Mouse (Mus musculus) forebrain, postnatal 0 days (tissue): ENCODE data around the gene Ofcc1. TPM values are rescaled to one million over a fixed set of nuclear protein-coding genes. Genes with fewer than 3 reads are reported as not detected.

Experiments used
- ATAC-seq: fragments of 200-750 bp; cut with Nextera tagmentation; 2 replicates; pipeline ENCODE4 v1.8.0; 2017; ENCODE audit warnings: mild to moderate bottlenecking, moderate library complexity
- DNase-seq: peaks from one replicate; pipeline ENCODE4 v3.0.0-alpha.2; 2015
- H3K27ac ChIP-seq: fragments of 300-500 bp; sonication (generic); 2 replicates; pipeline ENCODE4 v1.5.1; 2014; ENCODE audit warnings: low read depth, mild to moderate bottlenecking, antibody characterized with exemption, low read length, moderate library complexity, mixed read lengths
- H3K27me3 ChIP-seq: fragments of 300-500 bp; sonication (generic); 2 replicates; pipeline ENCODE4 v1.6.1; 2014; ENCODE audit warnings: mild to moderate bottlenecking, low read length, mixed read lengths; ENCODE audit not compliant: insufficient read depth
- H3K36me3 ChIP-seq: fragments of 300-500 bp; sonication (generic); 2 replicates; pipeline ENCODE4 v1.6.1; 2014; ENCODE audit warnings: mild to moderate bottlenecking, moderate library complexity; ENCODE audit not compliant: insufficient read depth
- H3K4me1 ChIP-seq: fragments of 300-500 bp; sonication (generic); 2 replicates; pipeline ENCODE4 v1.6.1; 2014; ENCODE audit warnings: antibody characterized with exemption; ENCODE audit not compliant: insufficient read depth
- H3K4me2 ChIP-seq: fragments of 300-500 bp; sonication (generic); 2 replicates; pipeline ENCODE4 v1.6.1; 2014; ENCODE audit warnings: low read depth, mild to moderate bottlenecking, moderate library complexity
- H3K4me3 ChIP-seq: fragments of 300-500 bp; sonication (generic); 2 replicates; pipeline ENCODE4 v1.5.1; 2014; ENCODE audit warnings: low read depth, low read length, mixed read lengths
- H3K9ac ChIP-seq: fragments of 300-500 bp; sonication (generic); 2 replicates; pipeline ENCODE4 v1.6.1; 2014; ENCODE audit warnings: mild to moderate bottlenecking
- H3K9me3 ChIP-seq: fragments of 300-500 bp; sonication (generic); 2 replicates; pipeline ENCODE4 v1.6.1; 2016; ENCODE audit warnings: low read length
- CTCF ChIP-seq: sonication (generic); IDR thresholded peaks from 2 replicates; pipeline ENCODE4 v1.5.1; 2016; ENCODE audit warnings: antibody characterized with exemption, control low read depth, low read depth
- WGBS: fragments of 180-500 bp; shearing (Covaris S2); extraction: QIAGEN DNeasy Blood & Tissue Kit; methylation state at CpG from one replicate; pipeline ENCODE4 v1.1.7; 2014; 5-methylcytosine and 5-hydroxymethylcytosine counted together
- polyA plus RNA-seq: library from polyadenylated mRNA; unstranded; fragments of >200 nt; fragmentation: Nextera tagmentation; extraction: Ambion mirVana; gene quantifications from 2 replicates; pipeline ENCODE4 v1.2.1, GENCODE M21; 2015
- total RNA-seq: library from RNA; depleted of rRNA; stranded (reverse); fragments of >200 nt; gene quantifications from 2 replicates; pipeline ENCODE4 v1.2.3, GENCODE M21; 2014

The Ofcc1 gene
- total and polyA plus RNA-seq, 2 experiments from 2014 or later = not detected

GRCm38 (mm10) chr13:40061281-40061680, 300.0 kb downstream of the Ofcc1 start:
- Histone ChIP-seq H3K9me3 (no peaks in the 10 kb centered on the region), H3K9ac (no peak overlapping the region), H3K27ac (no peak overlapping the region), H3K27me3 (no peaks in the 10 kb centered on the region), H3K4me2 (no peak overlapping the region), H3K4me1 (no peaks in the 10 kb centered on the region), H3K36me3 (no peaks in the 10 kb centered on the region), H3K4me3 (no peak overlapping the region)
- no peak for TF ChIP-seq CTCF
- WGBS = 84% methylated on average over 5 of the region's 5 CpGs
- no peak for ATAC-seq
- DNase-seq = no peak

- no peak overlapping the region for H3K9ac ChIP-seq
- no peaks in the 10 kb centered on the region for H3K9me3 ChIP-seq
- WGBS = 84% methylated on average over 2 of the region's 2 CpGs
- no peaks in the 10 kb centered on the region for H3K36me3 ChIP-seq
- no peaks in the 10 kb centered on the region for H3K27me3 ChIP-seq
- no peak overlapping the region for H3K4me2 ChIP-seq
- H3K27ac ChIP-seq = no peak overlapping the region
- DNase-seq (no peak), ATAC-seq (no peak)
- TF ChIP-seq CTCF = no peak
- H3K4me3 ChIP-seq = no peak overlapping the region
- H3K4me1 ChIP-seq = no peaks in the 10 kb centered on the region
Measured at GRCm38 (mm10) chr13:40037881-40038280, 323.4 kb downstream of the Ofcc1 start.

- WGBS = 76% methylated on average over 17 of the region's 17 CpGs
- ATAC-seq (peak; percentile 32; the same call in 1 of the 2 replicates), DNase-seq (peak; percentile 25)
Measured at GRCm38 (mm10) chr13:40036981-40037765, 324.1 kb downstream of the Ofcc1 start.

GRCm38 (mm10) chr13:40029426-40029825, 331.8 kb downstream of the Ofcc1 start:
- Histone ChIP-seq H3K9ac (no peak overlapping the region), H3K27ac (no peak overlapping the region), H3K9me3 (no peaks in the 10 kb centered on the region), H3K4me3 (no peak overlapping the region), H3K4me2 (no peak overlapping the region), H3K4me1 (no peaks in the 10 kb centered on the region), H3K36me3 (no peaks in the 10 kb centered on the region), H3K27me3 (no peaks in the 10 kb centered on the region)
- ATAC-seq (no peak), DNase-seq (no peak)
- no peak for TF ChIP-seq CTCF
- 97% methylated on average over 1 of the region's 1 CpGs for WGBS

More at GRCm38 (mm10) chr13:40036981-40037765, 324.1 kb downstream of the Ofcc1 start:
- no peak for TF ChIP-seq CTCF
- no peaks in the 10 kb centered on the region for H3K36me3 ChIP-seq
- no peaks in the 10 kb centered on the region for H3K4me1 ChIP-seq
- H3K9me3 ChIP-seq = no peaks in the 10 kb centered on the region
- no peak overlapping the region for H3K27ac ChIP-seq
- H3K4me2 ChIP-seq = no peak overlapping the region
- H3K9ac ChIP-seq = no peak overlapping the region
- no peak overlapping the region for H3K4me3 ChIP-seq
- no peaks in the 10 kb centered on the region for H3K27me3 ChIP-seq

GRCm38 (mm10) chr13:40028827-40029226, 332.4 kb downstream of the Ofcc1 start:
- WGBS = 94% methylated on average over 4 of the region's 4 CpGs
- no peaks in the 10 kb centered on the region for H3K36me3 ChIP-seq
- DNase-seq = no peak
- H3K9ac ChIP-seq = no peak overlapping the region
- TF ChIP-seq CTCF = no peak
- H3K4me2 ChIP-seq = no peak overlapping the region
- H3K4me3 ChIP-seq = no peak overlapping the region
- no peak overlapping the region for H3K27ac ChIP-seq
- ATAC-seq = no peak
- no peaks in the 10 kb centered on the region for H3K4me1 ChIP-seq
- no peaks in the 10 kb centered on the region for H3K9me3 ChIP-seq
- no peaks in the 10 kb centered on the region for H3K27me3 ChIP-seq

- no peak for ATAC-seq
- 98% methylated on average over 4 of the region's 4 CpGs for WGBS
Measured at GRCm38 (mm10) chr13:40025816-40026215, 335.4 kb downstream of the Ofcc1 start.

GRCm38 (mm10) chr13:40023201-40023777, 338.0 kb downstream of the Ofcc1 start:
- no peaks in the 10 kb centered on the region for H3K36me3 ChIP-seq
- 53% methylated on average over 8 of the region's 8 CpGs for WGBS
- H3K9me3 ChIP-seq = no peaks in the 10 kb centered on the region
- no peak overlapping the region for H3K9ac ChIP-seq
- no peak overlapping the region for H3K4me3 ChIP-seq
- ATAC-seq (no peak), DNase-seq (no peak)
- H3K4me2 ChIP-seq = no peak overlapping the region
- TF ChIP-seq CTCF = no peak
- no peak overlapping the region for H3K27ac ChIP-seq
- no peaks in the 10 kb centered on the region for H3K27me3 ChIP-seq
- no peaks in the 10 kb centered on the region for H3K4me1 ChIP-seq

More at GRCm38 (mm10) chr13:40025816-40026215, 335.4 kb downstream of the Ofcc1 start:
- H3K4me2 ChIP-seq = no peak overlapping the region
- H3K4me1 ChIP-seq = no peaks in the 10 kb centered on the region
- H3K9ac ChIP-seq = no peak overlapping the region
- DNase-seq = no peak
- no peak overlapping the region for H3K4me3 ChIP-seq
- H3K27me3 ChIP-seq = no peaks in the 10 kb centered on the region
- no peaks in the 10 kb centered on the region for H3K36me3 ChIP-seq
- no peaks in the 10 kb centered on the region for H3K9me3 ChIP-seq
- no peak for TF ChIP-seq CTCF
- no peak overlapping the region for H3K27ac ChIP-seq
